Mouse (Mus musculus): ENCODE results near the gene Phb2. TPM values are rescaled to one million over a fixed set of nuclear protein-coding genes. Genes with fewer than 3 reads are reported as not detected.

Phb2 gene
- polyA plus RNA-seq, 1 experiment from 2014 or later = 237 TPM

- DNase-seq (ENCODE audit: low spot score) (peak; percentile 65), ATAC-seq (no peak)
- Histone ChIP-seq H3K27ac (ENCODE audit: low read depth, low read length) (no peak overlapping the region), H3K27me3 (replicated peaks; ENCODE audit: control insufficient read depth, insufficient read depth, low read length) (no peaks in the 10 kb centered on the region), H3K9ac (ENCODE audit: low read length) (no peak overlapping the region), H3K4me1 (ENCODE audit: control insufficient read depth, insufficient read depth, low read length) (peaks cover 9% of the 10 kb centered on the region), H3K9me3 (replicated peaks; ENCODE audit: control insufficient read depth, low read length) (no peaks in the 10 kb centered on the region), H3K36me3 (ENCODE audit: control insufficient read depth, insufficient read depth, low read length) (peaks cover 36% of the 10 kb centered on the region), H3K4me2 (ENCODE audit: low read length) (no peak overlapping the region), H3K4me3 (ENCODE audit: low read depth, low read length) (no peak overlapping the region)
- WGBS = 67% methylated on average over 20 of the region's 20 CpGs
These were observed 4.8 kb downstream of the Phb2 start for GRCm38 (mm10) chr6:124716864-124717490.

DNA sequence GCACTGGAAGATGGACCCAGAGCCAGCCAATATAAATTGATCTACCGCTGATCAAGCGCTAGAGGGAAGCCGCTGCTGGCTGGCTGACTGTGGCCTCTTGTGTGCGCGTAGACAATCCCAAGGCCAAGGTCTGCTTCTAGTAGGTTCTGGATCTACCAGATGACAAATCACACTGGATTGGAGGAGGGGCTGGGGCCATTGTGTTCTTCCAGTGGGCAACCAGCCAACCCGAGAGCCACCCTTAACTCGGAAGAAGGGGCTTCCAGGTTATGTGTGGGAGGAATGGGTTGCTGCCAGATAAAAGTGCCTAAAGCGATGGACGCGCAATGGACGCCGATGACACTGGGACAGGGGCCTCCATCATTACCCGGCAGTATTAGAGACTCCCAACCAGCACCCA is 5.8 kb downstream of the Phb2 start:
- 79% methylated on average over 13 of the region's 13 CpGs for WGBS
- no peak for DNase-seq (ENCODE audit: low spot score)
- H3K4me2 ChIP-seq (ENCODE audit: low read length) = no peak overlapping the region

GRCm38 (mm10) chr6:124718703-124719102 is 6.6 kb downstream of the Phb2 start:
- Histone ChIP-seq H3K9me3 (replicated peaks; ENCODE audit: control insufficient read depth, low read length) (no peaks in the 10 kb centered on the region), H3K36me3 (ENCODE audit: control insufficient read depth, insufficient read depth, low read length) (peaks cover 36% of the 10 kb centered on the region), H3K4me2 (ENCODE audit: low read length) (no peak overlapping the region), H3K27me3 (replicated peaks; ENCODE audit: control insufficient read depth, insufficient read depth, low read length) (no peaks in the 10 kb centered on the region), H3K27ac (ENCODE audit: low read depth, low read length) (no peak overlapping the region), H3K4me3 (ENCODE audit: low read depth, low read length) (no peak overlapping the region), H3K4me1 (ENCODE audit: control insufficient read depth, insufficient read depth, low read length) (no peaks in the 10 kb centered on the region), H3K9ac (ENCODE audit: low read length) (no peak overlapping the region)
- DNase-seq (ENCODE audit: low spot score) (no peak), ATAC-seq (no peak)
- WGBS = 60% methylated on average over 15 of the region's 16 CpGs

More for the DNA sequence above, 5.8 kb downstream of the Phb2 start:
- H3K4me3 ChIP-seq (ENCODE audit: low read depth, low read length) = no peak overlapping the region
- H3K27ac ChIP-seq (ENCODE audit: low read depth, low read length) = no peak overlapping the region
- peaks cover 6% of the 10 kb centered on the region for H3K4me1 ChIP-seq (ENCODE audit: control insufficient read depth, insufficient read depth, low read length)
- no peaks in the 10 kb centered on the region for H3K9me3 ChIP-seq (replicated peaks; ENCODE audit: control insufficient read depth, low read length)
- no peaks in the 10 kb centered on the region for H3K27me3 ChIP-seq (replicated peaks; ENCODE audit: control insufficient read depth, insufficient read depth, low read length)
- H3K9ac ChIP-seq (ENCODE audit: low read length) = no peak overlapping the region
- H3K36me3 ChIP-seq (ENCODE audit: control insufficient read depth, insufficient read depth, low read length) = peaks cover 36% of the 10 kb centered on the region
- no peak for ATAC-seq

DNA sequence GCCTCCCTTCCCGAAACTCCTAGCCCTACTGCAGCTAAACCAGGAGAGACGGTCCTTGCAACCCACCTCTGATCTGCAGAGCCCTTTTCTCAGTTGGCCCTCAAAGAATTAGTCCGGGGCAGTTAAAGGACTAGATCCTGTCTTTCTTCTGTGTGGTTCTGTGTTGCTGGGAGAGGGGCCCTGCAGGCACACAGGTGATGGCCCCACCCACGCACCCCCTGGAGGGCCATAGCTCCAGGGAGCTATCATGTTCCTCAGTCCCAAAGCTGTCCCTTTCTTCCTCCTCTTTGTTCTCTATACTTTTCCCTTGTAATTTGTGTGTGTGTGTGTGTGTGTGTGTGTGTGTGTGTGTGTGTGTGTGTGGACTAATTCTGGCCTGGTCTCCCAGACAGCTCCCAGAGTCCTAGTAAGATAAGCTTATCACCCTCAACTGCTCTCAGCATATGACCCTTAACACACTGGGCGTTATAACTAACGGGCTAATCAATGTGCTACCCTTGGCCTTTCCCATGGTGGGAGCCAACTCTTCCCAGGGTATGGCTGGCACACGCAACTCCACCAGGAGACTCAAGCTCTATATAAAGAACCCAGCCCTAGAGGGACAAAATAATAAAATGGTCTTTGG is 7.3 kb downstream of the Phb2 start:
- Histone ChIP-seq H3K36me3 (ENCODE audit: control insufficient read depth, insufficient read depth, low read length) (peaks cover 33% of the 10 kb centered on the region), H3K9me3 (replicated peaks; ENCODE audit: control insufficient read depth, low read length) (no peaks in the 10 kb centered on the region), H3K4me3 (ENCODE audit: low read depth, low read length) (no peak overlapping the region), H3K4me1 (ENCODE audit: control insufficient read depth, insufficient read depth, low read length) (no peaks in the 10 kb centered on the region), H3K4me2 (ENCODE audit: low read length) (no peak overlapping the region), H3K9ac (ENCODE audit: low read length) (no peak overlapping the region), H3K27me3 (replicated peaks; ENCODE audit: control insufficient read depth, insufficient read depth, low read length) (no peaks in the 10 kb centered on the region), H3K27ac (ENCODE audit: low read depth, low read length) (no peak overlapping the region)
- WGBS = 77% methylated on average over 7 of the region's 7 CpGs
- ATAC-seq = no peak
- DNase-seq (ENCODE audit: low spot score) = no peak

GRCm38 (mm10) chr6:124720904-124721303 is 8.8 kb downstream of the Phb2 start:
- no peak overlapping the region for H3K9ac ChIP-seq (ENCODE audit: low read length)
- H3K4me2 ChIP-seq (ENCODE audit: low read length) = no peak overlapping the region
- DNase-seq (ENCODE audit: low spot score) (no peak), ATAC-seq (no peak)
- no peak overlapping the region for H3K4me3 ChIP-seq (ENCODE audit: low read depth, low read length)
- H3K27ac ChIP-seq (ENCODE audit: low read depth, low read length) = no peak overlapping the region
- H3K27me3 ChIP-seq (replicated peaks; ENCODE audit: control insufficient read depth, insufficient read depth, low read length) = no peaks in the 10 kb centered on the region
- WGBS = 45% methylated on average over 11 of the region's 11 CpGs
- no peaks in the 10 kb centered on the region for H3K4me1 ChIP-seq (ENCODE audit: control insufficient read depth, insufficient read depth, low read length)
- H3K9me3 ChIP-seq (replicated peaks; ENCODE audit: control insufficient read depth, low read length) = no peaks in the 10 kb centered on the region
- H3K36me3 ChIP-seq (ENCODE audit: control insufficient read depth, insufficient read depth, low read length) = peaks cover 19% of the 10 kb centered on the region

GRCm38 (mm10) chr6:124722876-124723473 is 10.8 kb downstream of the Phb2 start:
- DNase-seq (ENCODE audit: low spot score) (no peak), ATAC-seq (no peak)
- Histone ChIP-seq H3K27me3 (replicated peaks; ENCODE audit: control insufficient read depth, insufficient read depth, low read length) (no peaks in the 10 kb centered on the region), H3K4me2 (ENCODE audit: low read length) (no peak overlapping the region), H3K9me3 (replicated peaks; ENCODE audit: control insufficient read depth, low read length) (no peaks in the 10 kb centered on the region), H3K27ac (ENCODE audit: low read depth, low read length) (no peak overlapping the region), H3K9ac (ENCODE audit: low read length) (no peak overlapping the region), H3K4me3 (ENCODE audit: low read depth, low read length) (no peak overlapping the region), H3K36me3 (ENCODE audit: control insufficient read depth, insufficient read depth, low read length) (no peaks in the 10 kb centered on the region), H3K4me1 (ENCODE audit: control insufficient read depth, insufficient read depth, low read length) (no peaks in the 10 kb centered on the region)
- WGBS = 87% methylated on average over 6 of the region's 6 CpGs

GRCm38 (mm10) chr6:124723541-124723940 is 11.4 kb downstream of the Phb2 start:
- ATAC-seq = no peak
- H3K4me3 ChIP-seq (ENCODE audit: low read depth, low read length) = no peak overlapping the region
- no peaks in the 10 kb centered on the region for H3K27me3 ChIP-seq (replicated peaks; ENCODE audit: control insufficient read depth, insufficient read depth, low read length)
- 85% methylated on average over 8 of the region's 8 CpGs for WGBS
- no peak overlapping the region for H3K9ac ChIP-seq (ENCODE audit: low read length)
- no peak for DNase-seq (ENCODE audit: low spot score)
- no peak overlapping the region for H3K27ac ChIP-seq (ENCODE audit: low read depth, low read length)
- no peaks in the 10 kb centered on the region for H3K4me1 ChIP-seq (ENCODE audit: control insufficient read depth, insufficient read depth, low read length)
- no peak overlapping the region for H3K4me2 ChIP-seq (ENCODE audit: low read length)
- H3K9me3 ChIP-seq (replicated peaks; ENCODE audit: control insufficient read depth, low read length) = no peaks in the 10 kb centered on the region
- H3K36me3 ChIP-seq (ENCODE audit: control insufficient read depth, insufficient read depth, low read length) = no peaks in the 10 kb centered on the region

DNA sequence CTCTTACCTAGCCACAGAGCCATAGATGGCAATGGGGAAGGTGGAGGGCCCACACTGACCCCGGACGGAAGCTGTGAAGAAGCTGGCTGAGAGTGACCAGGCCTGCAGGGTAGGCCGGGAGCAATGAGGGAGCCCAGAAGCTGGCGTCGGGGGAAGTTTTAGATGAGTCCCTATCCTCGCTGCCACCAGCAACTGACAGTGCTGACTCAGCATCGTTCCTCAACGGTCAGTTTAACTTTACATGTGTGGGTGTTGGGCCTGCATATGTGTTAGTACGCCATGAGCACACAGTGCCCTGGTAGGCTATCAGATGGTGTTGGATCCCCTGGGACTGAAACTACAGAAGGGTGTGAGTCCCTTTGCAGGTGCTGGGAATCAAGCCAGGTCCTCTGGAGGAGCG is 12.3 kb downstream of the Phb2 start:
- H3K36me3 ChIP-seq (ENCODE audit: control insufficient read depth, insufficient read depth, low read length) = no peaks in the 10 kb centered on the region

GRCm38 (mm10) chr6:124728621-124729020 is 16.5 kb downstream of the Phb2 start:
- H3K4me3 ChIP-seq (ENCODE audit: low read depth, low read length) = no peak overlapping the region
- H3K36me3 ChIP-seq (ENCODE audit: control insufficient read depth, insufficient read depth, low read length) = no peaks in the 10 kb centered on the region
- H3K9me3 ChIP-seq (replicated peaks; ENCODE audit: control insufficient read depth, low read length) = no peaks in the 10 kb centered on the region
- no peaks in the 10 kb centered on the region for H3K27me3 ChIP-seq (replicated peaks; ENCODE audit: control insufficient read depth, insufficient read depth, low read length)
- H3K9ac ChIP-seq (ENCODE audit: low read length) = no peak overlapping the region
- ATAC-seq (no peak), DNase-seq (ENCODE audit: low spot score) (no peak)
- H3K4me2 ChIP-seq (ENCODE audit: low read length) = no peak overlapping the region
- H3K27ac ChIP-seq (ENCODE audit: low read depth, low read length) = no peak overlapping the region
- H3K4me1 ChIP-seq (ENCODE audit: control insufficient read depth, insufficient read depth, low read length) = no peaks in the 10 kb centered on the region
- 89% methylated on average over 10 of the region's 10 CpGs for WGBS

More for the DNA sequence above, 12.3 kb downstream of the Phb2 start:
- H3K27me3 ChIP-seq (replicated peaks; ENCODE audit: control insufficient read depth, insufficient read depth, low read length) = no peaks in the 10 kb centered on the region
- no peak for ATAC-seq
- no peaks in the 10 kb centered on the region for H3K9me3 ChIP-seq (replicated peaks; ENCODE audit: control insufficient read depth, low read length)
- no peak overlapping the region for H3K9ac ChIP-seq (ENCODE audit: low read length)
- DNase-seq (ENCODE audit: low spot score) = no peak
- H3K4me3 ChIP-seq (ENCODE audit: low read depth, low read length) = no peak overlapping the region
- H3K4me2 ChIP-seq (ENCODE audit: low read length) = no peak overlapping the region
- 90% methylated on average over 10 of the region's 10 CpGs for WGBS
- no peaks in the 10 kb centered on the region for H3K4me1 ChIP-seq (ENCODE audit: control insufficient read depth, insufficient read depth, low read length)
- no peak overlapping the region for H3K27ac ChIP-seq (ENCODE audit: low read depth, low read length)

Measured in forebrain, embryonic 14.5 days (tissue).